Mouse (Mus musculus) G1E-ER4 (cell line): ENCODE data around the gene Gatc. TPM values are rescaled to one million over a fixed set of nuclear protein-coding genes. Genes with fewer than 3 reads are reported as not detected.

ENCODE experiments used
- GATA1 ChIP-seq: IDR thresholded peaks from one replicate; pipeline ENCODE4 v1.8.0; 2012; ENCODE audit warnings: low read length, inconsistent platforms
- polyA plus RNA-seq: library from polyadenylated mRNA; stranded (reverse); fragments of >175 nt; gene quantifications from 2 replicates; pipeline ENCODE4 v1.2.3, GENCODE M21; 2012

Gene Gatc
- 16.0 and 21.8 TPM in 2 replicates for polyA plus RNA-seq

GRCm38 (mm10) chr5:115340577-115341313, at the start of gene Gatc, which contains the start of gene Triap1:
Gene Gatc (minus strand): TSS chr5:115341178.
Gene Triap1 (plus strand): TSS chr5:115341225.
- no peak for TF ChIP-seq GATA1

GRCm38 (mm10) chr5:115375436-115375835, 34.5 kb upstream of the Gatc start:
- no peak for TF ChIP-seq GATA1

GRCm38 (mm10) chr5:115374204-115374820, 33.3 kb upstream of the Gatc start:
- TF ChIP-seq GATA1 = no peak

GRCm38 (mm10) chr5:115373441-115374203, 32.6 kb upstream of the Gatc start:
- TF ChIP-seq GATA1 = no peak

GRCm38 (mm10) chr5:115371736-115372135, 30.8 kb upstream of the Gatc start:
- TF ChIP-seq GATA1 = no peak

GRCm38 (mm10) chr5:115364782-115365181, 23.8 kb upstream of the Gatc start:
- TF ChIP-seq GATA1 = no peak

GRCm38 (mm10) chr5:115362819-115363714, 22.1 kb upstream of the Gatc start:
- TF ChIP-seq GATA1 = no peak

- no peak for TF ChIP-seq GATA1
Measured at GRCm38 (mm10) chr5:115362216-115362615, 21.2 kb upstream of the Gatc start.

- TF ChIP-seq GATA1 = no peak
Measured at GRCm38 (mm10) chr5:115359851-115360372, 18.9 kb upstream of the Gatc start.

GRCm38 (mm10) chr5:115359438-115359837, 18.5 kb upstream of the Gatc start:
- no peak for TF ChIP-seq GATA1

- TF ChIP-seq GATA1 = no peak
Measured at GRCm38 (mm10) chr5:115358872-115359271, 17.9 kb upstream of the Gatc start.

- no peak for TF ChIP-seq GATA1
Measured at GRCm38 (mm10) chr5:115355070-115355469, 14.1 kb upstream of the Gatc start.

- TF ChIP-seq GATA1 = no peak
Measured at GRCm38 (mm10) chr5:115351348-115351747, 10.4 kb upstream of the Gatc start.

GRCm38 (mm10) chr5:115349225-115349555, 8.2 kb upstream of the Gatc start:
- no peak for TF ChIP-seq GATA1
